Mouse (Mus musculus) layer of hippocampus, postnatal 10 days (tissue): Measurements from ENCODE around the gene Pkd1l3. TPM values are rescaled to one million over a fixed set of nuclear protein-coding genes. Genes with fewer than 3 reads are reported as not detected.

Experiments
- DNase-seq, 2 experiments: peaks; one replicate each; pipeline ENCODE4 v3.0.0; 2021; ENCODE audit warnings: low spot score in 2 of 2
- total RNA-seq, 2 experiments: library from RNA; stranded (reverse); gene quantifications; 2 replicates each; pipeline ENCODE4 v1.2.3; 2021

Gene Pkd1l3
- total RNA-seq, 2 experiments from 2014 or later: 1.4 to 2.3 TPM

- no peak for DNase-seq
Observed at GRCm38 (mm10) chr8:109697754-109698153, 83.4 kb downstream of the Pkd1l3 start.

- no peak for DNase-seq
Observed at GRCm38 (mm10) chr8:109698477-109698876, 84.2 kb downstream of the Pkd1l3 start.

- DNase-seq: no peak
Observed at GRCm38 (mm10) chr8:109704565-109705319, 90.4 kb downstream of the Pkd1l3 start.

- peak; percentile 93 to 96 for DNase-seq
Observed at GRCm38 (mm10) chr8:109705320-109706075, 91.2 kb downstream of the Pkd1l3 start, which contains the start of gene Zfp821. Gene Zfp821 (plus strand): TSS chr8:109705546.

GRCm38 (mm10) chr8:109706076-109706873 is 92.0 kb downstream of the Pkd1l3 start:
- DNase-seq: peak; percentile 25 to 41

- peak; percentile 72 to 79 for DNase-seq
Observed at GRCm38 (mm10) chr8:109706874-109707237, 92.5 kb downstream of the Pkd1l3 start.

- no peak for DNase-seq
Observed at GRCm38 (mm10) chr8:109707921-109708320, 93.6 kb downstream of the Pkd1l3 start.

GRCm38 (mm10) chr8:109712521-109712920 is 98.2 kb downstream of the Pkd1l3 start:
- DNase-seq: no peak

- DNase-seq: no peak
Observed at GRCm38 (mm10) chr8:109714961-109715360, 100.6 kb downstream of the Pkd1l3 start.

Other genes with a start within 250 kb of the Pkd1l3 start
- gene Pmfbp1, start 120.5 kb upstream of the Pkd1l3 start, total RNA-seq: under 1 TPM; 0.22 to 0.41 TPM
- gene Dhx38, start 48.7 kb upstream of the Pkd1l3 start, total RNA-seq: 10 to 100 TPM; 21.2 to 23.1 TPM
- gene Txnl4b, start 48.6 kb upstream of the Pkd1l3 start, total RNA-seq: 10 to 100 TPM; 11.6 to 11.9 TPM
- gene Hp, start 35.3 kb upstream of the Pkd1l3 start, total RNA-seq: under 1 TPM in 1 of 2 experiments, not detected in 1; 0.25 TPM
- 10 to 100 TPM; 20.9 to 25.9 TPM for gene Dhodh, start 5.8 kb upstream of the Pkd1l3 start, total RNA-seq
- 100 to 1,000 TPM in 1 of 2 experiments, 10 to 100 TPM in 1; 95.8 to 103 TPM for gene Ist1, start 78.7 kb downstream of the Pkd1l3 start, total RNA-seq
- 10 to 100 TPM; 63.7 to 65.0 TPM for gene Zfp821, start 91.0 kb downstream of the Pkd1l3 start, total RNA-seq
- 10 to 100 TPM; 40.8 to 41.1 TPM for gene Atxn1l, start 123.2 kb downstream of the Pkd1l3 start, total RNA-seq
- 10 to 100 TPM; 80.2 to 96.9 TPM for gene Ap1g1, start 164.0 kb downstream of the Pkd1l3 start, total RNA-seq